Mouse (Mus musculus): ENCODE measurements around the gene Senp2. TPM values are rescaled to one million over a fixed set of nuclear protein-coding genes. Genes with fewer than 3 reads are reported as not detected.
"Not testable (repeated sequence)": the region's sequence is repeated elsewhere in the genome, so short reads cannot be mapped to it uniquely, and the experiment has no call there.

Gene Senp2
- polyA plus RNA-seq (2016; fragmentation: Nextera tagmentation; extraction: Ambion mirVana), result 51.9 and 65.2 TPM in 2 replicates

DNA sequence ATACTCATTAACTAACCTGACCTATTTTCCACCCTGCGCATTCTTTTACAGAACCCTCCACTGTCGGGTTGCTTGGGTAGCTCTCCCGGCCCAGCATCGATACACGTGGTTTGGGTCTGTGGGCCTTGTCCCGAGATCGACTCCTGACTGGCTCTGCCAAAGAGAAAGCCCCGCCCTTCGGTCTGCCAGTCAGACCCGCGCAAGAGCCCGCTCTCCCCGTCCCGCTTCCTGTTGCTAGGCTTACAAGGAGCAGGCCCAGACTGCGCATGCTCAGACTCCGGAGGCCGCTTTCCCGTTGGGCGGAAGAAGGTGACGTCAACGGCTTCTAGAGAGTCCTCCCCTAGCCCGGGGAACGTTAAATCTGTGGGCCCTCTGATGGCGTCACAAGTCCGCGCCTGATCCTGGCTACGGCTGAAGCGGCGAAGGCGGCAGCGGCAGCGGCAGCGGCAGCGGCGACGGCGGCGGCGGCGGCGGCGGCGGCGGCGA is at the start of gene Senp2:
Gene Senp2, plus strand, starts transcription at position 386 of the 486 bp plus-strand sequence.
- Histone ChIP-seq H3K9me3 (no peaks in the 10 kb centered on the region), H3K27me3 (ENCODE audit: insufficient read depth, poor library complexity, severe bottlenecking) (no peaks in the 10 kb centered on the region), H3K36me3 (peaks cover 8% of the 10 kb centered on the region), H3K4me1 (replicated peaks) (peaks cover 22% of the 10 kb centered on the region), H3K27ac (peak within 1 kb of the TSS; percentile 90), H3K4me3 (peak within 1 kb of the TSS; percentile 93)
- peak; percentile 100 for DNase-seq (ENCODE audit: low spot score)
- WGBS, result under 1% methylated on average over 45 of the region's 45 CpGs

DNA sequence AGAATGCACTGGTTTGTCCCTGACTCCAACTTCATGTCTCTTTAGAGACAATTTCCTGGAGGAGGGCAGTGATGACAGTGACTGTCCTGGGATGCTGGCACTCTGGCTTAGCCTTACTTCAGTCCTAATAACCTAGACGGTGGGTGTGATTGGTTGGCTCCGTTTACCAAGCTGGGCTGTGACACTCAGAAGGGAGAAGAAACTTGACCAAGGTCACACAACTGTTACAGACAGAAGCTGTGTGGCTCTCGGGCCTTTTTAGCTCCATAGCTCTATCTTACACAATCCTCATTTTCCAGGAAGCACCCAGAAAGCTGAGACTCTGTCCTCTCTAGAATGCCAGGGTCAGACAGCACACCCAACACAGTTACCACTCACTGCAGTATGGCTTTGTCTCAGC is 43.7 kb upstream of the Senp2 start:
- H3K4me1 ChIP-seq (replicated peaks), result no peaks in the 10 kb centered on the region
- no peak overlapping the region for H3K27ac ChIP-seq
- H3K9me3 ChIP-seq, result no peaks in the 10 kb centered on the region
- H3K36me3 ChIP-seq, result no peaks in the 10 kb centered on the region
- 82% methylated on average over 3 of the region's 3 CpGs for WGBS
- no peak for DNase-seq (ENCODE audit: low spot score)
- H3K27me3 ChIP-seq (ENCODE audit: insufficient read depth, poor library complexity, severe bottlenecking), result no peaks in the 10 kb centered on the region; the same call in none of the 2 replicates
- no peak overlapping the region for H3K4me3 ChIP-seq

DNA sequence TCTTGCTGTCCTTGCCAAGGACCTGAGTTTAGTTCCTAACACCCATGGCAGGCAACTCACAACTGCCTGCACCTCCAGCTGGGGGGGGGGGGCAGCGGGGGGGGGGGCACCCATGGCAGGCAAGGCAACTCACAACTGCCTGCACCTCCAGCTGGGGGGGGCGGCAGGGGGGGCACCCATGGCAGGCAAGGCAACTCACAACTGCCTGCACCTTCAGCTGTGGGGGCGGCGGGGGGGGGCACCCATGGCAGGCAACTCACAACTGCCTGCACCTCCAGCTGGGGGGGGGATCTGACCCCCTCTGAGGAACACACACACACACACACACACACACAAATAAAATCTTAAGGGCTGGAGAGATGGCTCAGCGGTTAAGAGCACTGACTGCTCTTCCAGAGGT is 39.4 kb upstream of the Senp2 start:
- Histone ChIP-seq H3K27me3 (ENCODE audit: insufficient read depth, poor library complexity, severe bottlenecking) (no peaks in the 10 kb centered on the region; the same call in 1 of the 2 replicates), H3K4me3 (no peak overlapping the region), H3K27ac (no peak overlapping the region), H3K9me3 (no peaks in the 10 kb centered on the region), H3K36me3 (no peaks in the 10 kb centered on the region), H3K4me1 (replicated peaks) (0 out of 2 replicates have a peak, but pooled peaks cover 4% of the 10 kb centered on the region)
- WGBS, result 71% methylated on average over 4 of the region's 5 CpGs
- DNase-seq (ENCODE audit: low spot score), result no peak

DNA sequence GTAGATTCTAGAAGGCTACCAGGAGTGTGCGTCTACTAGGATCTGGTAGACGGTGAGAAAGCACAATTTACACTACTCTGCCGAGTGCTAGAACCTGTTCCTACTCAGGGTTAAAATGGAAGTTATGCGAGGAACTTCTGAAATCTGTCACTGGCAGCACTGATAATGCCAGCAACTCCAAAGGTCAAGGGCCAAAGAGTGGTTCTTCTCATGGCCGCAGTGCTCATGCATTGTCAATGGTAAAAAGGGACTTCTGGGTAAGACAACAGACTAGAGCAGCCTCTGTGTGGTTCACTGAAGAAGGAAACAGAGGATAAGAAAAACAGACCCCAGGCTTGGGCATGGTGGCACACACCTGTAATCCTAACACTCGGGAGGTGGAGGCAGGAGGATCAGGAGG is 38.7 kb upstream of the Senp2 start:
- H3K4me1 ChIP-seq (replicated peaks), result 0 out of 2 replicates have a peak, but pooled peaks cover 4% of the 10 kb centered on the region
- no peak overlapping the region for H3K27ac ChIP-seq
- H3K4me3 ChIP-seq, result no peak overlapping the region
- no peaks in the 10 kb centered on the region for H3K9me3 ChIP-seq
- peaks cover 3% of the 10 kb centered on the region; the same call in 1 of the 2 replicates for H3K27me3 ChIP-seq (ENCODE audit: insufficient read depth, poor library complexity, severe bottlenecking)
- WGBS, result 87% methylated on average over 6 of the region's 6 CpGs
- no peaks in the 10 kb centered on the region for H3K36me3 ChIP-seq
- DNase-seq (ENCODE audit: low spot score), result no peak

DNA sequence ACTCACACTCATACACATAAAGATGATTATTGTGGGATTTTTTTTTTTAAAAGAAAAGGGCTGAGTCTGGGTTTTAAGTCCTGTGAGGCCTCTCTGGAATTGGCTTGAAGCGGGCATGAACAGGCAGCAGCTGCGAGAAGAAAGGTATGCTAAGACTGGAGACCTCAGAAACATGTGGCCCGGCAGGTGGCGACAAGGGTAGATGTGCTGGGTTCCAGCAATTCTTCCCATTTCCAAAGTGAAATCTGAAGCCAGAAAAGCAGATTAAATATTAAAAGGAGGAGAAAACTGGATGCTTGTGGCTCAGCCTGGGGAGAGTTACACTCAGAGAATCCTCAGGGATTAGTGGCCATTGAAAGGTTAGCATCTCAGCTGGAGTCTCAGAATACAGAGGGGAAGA is 37.8 kb upstream of the Senp2 start:
- Histone ChIP-seq H3K27ac (no peak overlapping the region), H3K27me3 (ENCODE audit: insufficient read depth, poor library complexity, severe bottlenecking) (peaks cover 12% of the 10 kb centered on the region; the same call in 1 of the 2 replicates), H3K4me3 (no peak overlapping the region), H3K4me1 (replicated peaks) (peaks cover 12% of the 10 kb centered on the region), H3K36me3 (no peaks in the 10 kb centered on the region), H3K9me3 (no peaks in the 10 kb centered on the region)
- no peak for DNase-seq (ENCODE audit: low spot score)
- 70% methylated on average over 4 of the region's 4 CpGs for WGBS

DNA sequence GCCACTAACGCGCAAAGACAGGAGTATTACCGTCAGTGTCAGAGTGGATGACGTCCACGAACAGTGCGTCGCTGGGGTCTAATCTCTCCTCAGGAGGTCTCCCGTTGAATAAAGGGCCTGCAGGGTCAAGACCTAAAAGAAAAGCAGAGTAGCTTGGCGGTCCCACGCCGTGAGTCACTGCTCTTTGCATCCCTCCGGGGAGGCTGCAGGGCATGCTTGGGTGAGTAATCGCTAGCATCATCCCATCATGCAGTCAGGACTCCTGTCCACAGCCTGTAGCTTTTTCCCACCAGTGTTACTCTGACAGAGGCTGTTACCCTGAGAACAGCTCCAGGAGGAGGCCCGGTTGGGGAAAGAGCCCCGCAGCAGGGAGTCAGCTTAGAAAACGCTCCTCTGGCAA is 33.1 kb upstream of the Senp2 start:
- H3K27ac ChIP-seq, result peak overlapping the region; percentile 16; the same call in 1 of the 2 replicates
- H3K4me3 ChIP-seq, result peak overlapping the region; percentile 36
- DNase-seq (ENCODE audit: low spot score), result peak; percentile 15

DNA sequence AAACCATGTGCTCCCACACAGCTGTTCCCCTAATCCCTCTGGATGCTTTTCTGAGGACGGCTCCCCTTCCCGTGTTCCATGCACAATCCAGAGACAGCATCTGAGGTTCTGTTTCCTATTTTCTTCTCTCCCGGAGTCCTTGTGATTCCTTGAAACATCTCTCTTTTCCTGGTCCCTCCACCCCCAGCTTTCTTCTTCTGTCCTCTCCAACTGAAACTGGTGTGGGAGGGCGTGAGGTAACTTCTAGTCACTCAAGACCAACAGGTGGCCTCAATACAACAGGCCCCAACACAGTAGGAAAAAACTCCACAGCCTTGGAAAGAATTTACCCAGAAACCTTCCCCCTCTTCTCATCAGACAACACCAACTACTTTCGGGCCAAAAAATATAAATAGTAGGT is 31.9 kb upstream of the Senp2 start:
- H3K27me3 ChIP-seq (ENCODE audit: insufficient read depth, poor library complexity, severe bottlenecking), result peaks cover 12% of the 10 kb centered on the region; the same call in 1 of the 2 replicates
- no peaks in the 10 kb centered on the region for H3K9me3 ChIP-seq
- peaks cover 9% of the 10 kb centered on the region for H3K4me1 ChIP-seq (replicated peaks)
- WGBS, result 79% methylated on average over 5 of the region's 5 CpGs
- no peak overlapping the region for H3K27ac ChIP-seq
- no peak for DNase-seq (ENCODE audit: low spot score)
- no peak overlapping the region for H3K4me3 ChIP-seq
- H3K36me3 ChIP-seq, result no peaks in the 10 kb centered on the region

More for the DNA sequence above, 33.1 kb upstream of the Senp2 start:
- Histone ChIP-seq H3K27me3 (ENCODE audit: insufficient read depth, poor library complexity, severe bottlenecking) (peaks cover 12% of the 10 kb centered on the region; the same call in 1 of the 2 replicates), H3K4me1 (replicated peaks) (peaks cover 14% of the 10 kb centered on the region), H3K9me3 (no peaks in the 10 kb centered on the region), H3K36me3 (no peaks in the 10 kb centered on the region)
- 3% methylated on average over 16 of the region's 16 CpGs for WGBS

DNA sequence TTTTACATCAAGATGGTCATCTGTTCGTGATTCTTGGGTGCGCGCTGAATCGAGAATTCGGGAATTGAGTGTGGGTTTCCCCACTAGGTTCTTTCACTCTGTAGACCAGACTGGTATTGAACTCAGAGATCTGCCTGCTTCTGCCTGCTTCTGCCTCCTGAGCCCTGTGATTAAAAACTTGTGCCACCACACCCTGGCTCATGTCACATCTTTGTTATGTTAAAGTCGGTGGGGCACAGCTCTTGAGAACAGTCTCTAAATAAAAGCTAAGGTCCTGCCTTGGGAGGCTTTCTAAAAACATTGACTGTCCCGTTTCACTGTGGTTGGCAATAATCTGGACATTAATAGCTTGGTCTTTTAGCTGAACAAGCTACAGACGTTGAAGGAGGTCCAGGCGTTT is 26.1 kb upstream of the Senp2 start:
- Histone ChIP-seq H3K9me3 (no peaks in the 10 kb centered on the region), H3K27me3 (ENCODE audit: insufficient read depth, poor library complexity, severe bottlenecking) (no peaks in the 10 kb centered on the region), H3K4me1 (replicated peaks) (no peaks in the 10 kb centered on the region), H3K4me3 (no peak overlapping the region), H3K27ac (no peak overlapping the region), H3K36me3 (no peaks in the 10 kb centered on the region)
- 94% methylated on average over 9 of the region's 9 CpGs for WGBS
- DNase-seq (ENCODE audit: low spot score), result no peak

DNA sequence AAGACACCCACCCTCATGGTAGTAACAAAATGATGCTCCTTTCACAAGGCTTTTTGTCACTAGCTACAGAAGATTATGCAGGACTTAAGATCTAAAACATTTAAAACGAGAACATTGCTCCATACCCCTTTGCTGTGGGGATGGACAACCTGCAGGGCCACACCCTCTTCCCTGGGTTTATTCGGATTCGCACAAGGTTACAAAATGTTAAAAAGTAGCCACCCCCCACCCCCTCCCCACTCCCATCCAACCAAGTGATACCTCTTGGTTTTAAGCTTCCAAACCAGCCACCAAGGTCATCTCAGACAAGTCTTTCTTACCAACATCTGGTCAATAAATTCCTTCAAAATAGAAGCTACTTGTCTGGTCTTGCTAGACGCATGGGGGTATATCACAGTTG is 25.7 kb upstream of the Senp2 start:
- Histone ChIP-seq H3K4me1 (replicated peaks) (no peaks in the 10 kb centered on the region), H3K27ac (no peak overlapping the region), H3K9me3 (no peaks in the 10 kb centered on the region), H3K4me3 (no peak overlapping the region), H3K27me3 (ENCODE audit: insufficient read depth, poor library complexity, severe bottlenecking) (no peaks in the 10 kb centered on the region), H3K36me3 (no peaks in the 10 kb centered on the region)
- WGBS, result 90% methylated on average over 4 of the region's 4 CpGs
- DNase-seq (ENCODE audit: low spot score), result no peak

DNA sequence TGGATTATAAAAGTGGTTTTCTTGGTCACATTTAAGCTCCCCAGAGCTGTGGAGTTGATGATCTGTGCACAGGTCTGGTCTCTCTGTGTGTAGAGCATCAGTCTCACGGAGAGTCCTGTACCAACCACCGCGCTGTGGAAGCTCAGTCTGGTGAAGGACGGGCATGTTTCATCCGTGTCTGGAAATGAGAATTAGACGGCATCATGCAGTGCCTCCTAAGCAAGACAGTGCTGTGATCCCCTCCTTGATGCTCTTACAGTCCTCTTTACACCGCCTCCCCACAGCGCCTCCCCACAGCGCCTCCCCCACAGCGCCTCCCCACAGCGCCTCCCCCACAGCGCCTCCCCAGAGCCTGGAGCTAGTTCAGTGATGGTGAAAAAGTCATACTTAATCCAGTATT is 25.2 kb upstream of the Senp2 start:
- no peak overlapping the region for H3K4me3 ChIP-seq
- no peaks in the 10 kb centered on the region for H3K4me1 ChIP-seq (replicated peaks)
- 92% methylated on average over 12 of the region's 12 CpGs for WGBS
- no peaks in the 10 kb centered on the region for H3K9me3 ChIP-seq
- H3K36me3 ChIP-seq, result no peaks in the 10 kb centered on the region
- no peaks in the 10 kb centered on the region for H3K27me3 ChIP-seq (ENCODE audit: insufficient read depth, poor library complexity, severe bottlenecking)
- no peak for DNase-seq (ENCODE audit: low spot score)
- no peak overlapping the region for H3K27ac ChIP-seq

DNA sequence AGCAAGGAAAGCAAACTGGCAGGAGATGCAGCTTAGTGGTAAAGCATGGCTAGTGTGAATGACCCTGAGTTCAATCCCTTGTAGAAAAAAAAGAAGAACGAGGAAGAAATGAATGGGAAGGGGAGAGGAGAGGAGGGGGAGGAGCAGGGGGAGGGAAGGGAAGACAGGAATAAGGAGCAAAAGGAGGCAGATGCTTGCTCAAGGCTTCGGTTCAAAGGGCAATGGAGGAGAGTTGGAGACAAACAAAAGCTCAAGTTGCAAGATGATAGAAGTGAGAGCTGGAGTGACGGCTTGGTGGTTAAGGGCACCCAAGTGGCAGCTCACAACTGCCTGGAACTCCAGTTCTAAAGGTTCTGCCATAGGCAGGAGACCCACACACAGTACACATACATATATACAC is 23.1 kb upstream of the Senp2 start:
- Histone ChIP-seq H3K9me3 (no peaks in the 10 kb centered on the region), H3K27me3 (ENCODE audit: insufficient read depth, poor library complexity, severe bottlenecking) (no peaks in the 10 kb centered on the region), H3K4me1 (replicated peaks) (no peaks in the 10 kb centered on the region), H3K4me3 (no peak overlapping the region), H3K27ac (no peak overlapping the region), H3K36me3 (no peaks in the 10 kb centered on the region)
- WGBS, result 50% methylated on average over 3 of the region's 3 CpGs
- DNase-seq (ENCODE audit: low spot score), result no peak

DNA sequence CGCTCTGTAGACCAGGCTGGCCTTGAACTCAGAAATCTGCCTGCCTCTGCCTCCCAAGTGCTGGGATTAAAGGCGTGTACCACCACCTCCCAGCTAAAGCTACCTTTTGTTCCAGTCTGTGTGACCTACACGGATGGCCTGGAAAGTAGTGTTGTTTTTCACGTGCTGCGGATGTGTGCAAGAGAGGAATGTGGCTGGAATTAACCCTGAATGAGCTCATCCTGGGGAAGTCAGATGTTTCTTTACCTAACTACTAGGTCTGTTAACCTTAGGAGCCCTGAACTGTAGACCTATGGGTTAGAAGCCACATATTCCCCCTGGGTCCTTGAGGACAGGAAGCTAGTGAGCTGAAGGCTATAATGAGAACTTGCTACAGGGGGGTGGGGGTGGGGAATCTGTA is 21.3 kb upstream of the Senp2 start:
- DNase-seq (ENCODE audit: low spot score), result no peak
- WGBS, result 70% methylated on average over 5 of the region's 5 CpGs
- Histone ChIP-seq H3K36me3 (no peaks in the 10 kb centered on the region), H3K4me1 (replicated peaks) (no peaks in the 10 kb centered on the region), H3K27ac (no peak overlapping the region), H3K27me3 (ENCODE audit: insufficient read depth, poor library complexity, severe bottlenecking) (no peaks in the 10 kb centered on the region), H3K4me3 (no peak overlapping the region), H3K9me3 (no peaks in the 10 kb centered on the region)

DNA sequence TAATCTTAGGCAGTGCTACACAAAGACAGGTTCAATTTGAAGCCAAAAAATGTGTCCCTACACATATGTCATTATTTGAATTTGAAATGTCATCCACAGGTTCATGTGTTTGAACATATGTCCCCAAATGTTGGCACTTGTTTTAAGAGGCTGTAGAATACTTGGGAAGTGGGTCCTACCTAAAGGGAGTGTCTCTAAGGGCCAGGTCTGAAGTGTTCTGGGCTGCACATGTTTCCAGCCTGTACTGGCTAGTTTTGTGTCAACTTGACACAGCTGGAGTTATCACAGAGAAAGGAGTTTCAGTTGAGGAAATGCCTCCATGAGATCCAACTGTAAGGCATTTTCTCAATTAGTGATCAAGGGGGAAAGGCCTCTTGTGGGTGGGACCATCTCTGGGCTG is 18.4 kb upstream of the Senp2 start:
- not testable (repeated sequence) for H3K4me1 ChIP-seq (replicated peaks); H3K4me3 ChIP-seq; H3K9me3 ChIP-seq; DNase-seq (ENCODE audit: low spot score); H3K27me3 ChIP-seq (ENCODE audit: insufficient read depth, poor library complexity, severe bottlenecking); H3K27ac ChIP-seq; H3K36me3 ChIP-seq

DNA sequence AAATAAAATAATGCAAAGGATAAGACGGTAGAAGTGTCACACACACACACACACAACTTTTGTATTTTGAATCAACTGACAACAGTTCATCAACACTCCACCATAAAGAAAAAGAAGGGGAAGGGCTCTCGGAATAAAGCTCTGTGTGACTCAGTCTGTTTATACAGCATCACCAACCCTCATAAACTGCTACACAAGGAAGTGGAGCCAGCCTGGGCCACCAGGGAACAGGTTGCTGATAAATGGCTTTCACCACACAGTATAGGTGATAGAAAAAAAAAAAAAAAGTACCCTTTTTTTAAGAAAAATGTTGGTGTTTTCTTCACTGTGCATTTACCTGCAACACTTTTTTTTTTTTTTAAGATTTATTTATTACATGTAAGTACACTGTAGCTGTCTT is 17.5 kb upstream of the Senp2 start:
- Histone ChIP-seq H3K4me3 (no peak overlapping the region), H3K27ac (no peak overlapping the region), H3K9me3 (no peaks in the 10 kb centered on the region), H3K4me1 (replicated peaks) (peaks cover 5% of the 10 kb centered on the region), H3K36me3 (no peaks in the 10 kb centered on the region), H3K27me3 (ENCODE audit: insufficient read depth, poor library complexity, severe bottlenecking) (no peaks in the 10 kb centered on the region)
- DNase-seq (ENCODE audit: low spot score), result no peak
- WGBS, result 82% methylated on average over 2 of the region's 2 CpGs
